Mouse (Mus musculus): ENCODE measurements at regions not wholly inside any gene's neighbourhood (a gene's known extent, or its start where the extent isn't known, plus 50 kb on each side); places are given as distances from the start of the nearest gene placed in this dataset.

- no peaks in the 10 kb centered on the region for H3K4me1 ChIP-seq (ENCODE audit: control insufficient read depth, insufficient read depth)
- H3K27me3 ChIP-seq (ENCODE audit: control insufficient read depth, insufficient read depth, low read length): no peaks in the 10 kb centered on the region
- no peak overlapping the region for H3K27ac ChIP-seq (ENCODE audit: low read depth)
- TF ChIP-seq CTCF (IDR thresholded peaks at IDR 0.05; ENCODE audit: low read depth) (no peak), EP300 (IDR thresholded peaks at IDR 0.05; ENCODE audit: low read depth) (no peak)
- no peak for ATAC-seq (ENCODE audit: insufficient read depth, low read depth)
- 69% methylated on average over 2 of the region's 2 CpGs for WGBS
- no peak overlapping the region for H3K4me3 ChIP-seq (ENCODE audit: low read depth, low read length)
- H3K9me3 ChIP-seq (replicated peaks; ENCODE audit: control insufficient read depth, low read length): no peaks in the 10 kb centered on the region
- no peaks in the 10 kb centered on the region for H3K36me3 ChIP-seq (replicated peaks; ENCODE audit: control insufficient read depth, insufficient read depth, low read length)
- no peak overlapping the region for H3K9ac ChIP-seq (replicated peaks; ENCODE audit: low read depth, low read length)
- no peak for DNase-seq (ENCODE audit: low spot score)
- H3K4me2 ChIP-seq (ENCODE audit: low read depth, low read length): no peak overlapping the region
Observed at GRCm38 (mm10) chr13:90799641-90800040, 105.5 kb downstream of the Atp6ap1l start.

- WGBS: 32% methylated on average over 6 of the region's 6 CpGs
- no peaks in the 10 kb centered on the region for H3K27me3 ChIP-seq (ENCODE audit: control insufficient read depth, insufficient read depth, low read length)
- ATAC-seq (ENCODE audit: insufficient read depth, low read depth) (no peak), DNase-seq (ENCODE audit: low spot score) (no peak)
- H3K4me1 ChIP-seq (ENCODE audit: control insufficient read depth, insufficient read depth): no peaks in the 10 kb centered on the region
- no peak overlapping the region for H3K4me2 ChIP-seq (ENCODE audit: low read depth, low read length)
- H3K9me3 ChIP-seq (replicated peaks; ENCODE audit: control insufficient read depth, low read length): no peaks in the 10 kb centered on the region
- no peaks in the 10 kb centered on the region for H3K36me3 ChIP-seq (replicated peaks; ENCODE audit: control insufficient read depth, insufficient read depth, low read length)
- no peak overlapping the region for H3K4me3 ChIP-seq (ENCODE audit: low read depth, low read length)
- TF ChIP-seq CTCF (IDR thresholded peaks at IDR 0.05; ENCODE audit: low read depth) (no peak), EP300 (IDR thresholded peaks at IDR 0.05; ENCODE audit: low read depth) (no peak)
- no peak overlapping the region for H3K9ac ChIP-seq (replicated peaks; ENCODE audit: low read depth, low read length)
- no peak overlapping the region for H3K27ac ChIP-seq (ENCODE audit: low read depth)
Observed at GRCm38 (mm10) chr13:90798791-90799542, 106.2 kb downstream of the Atp6ap1l start.

GRCm38 (mm10) chr13:90798381-90798780 lies 106.8 kb downstream of the Atp6ap1l start:
- no peak overlapping the region for H3K4me2 ChIP-seq (ENCODE audit: low read depth, low read length)
- H3K9me3 ChIP-seq (replicated peaks; ENCODE audit: control insufficient read depth, low read length): no peaks in the 10 kb centered on the region
- DNase-seq (ENCODE audit: low spot score) (no peak), ATAC-seq (ENCODE audit: insufficient read depth, low read depth) (no peak)
- H3K36me3 ChIP-seq (replicated peaks; ENCODE audit: control insufficient read depth, insufficient read depth, low read length): no peaks in the 10 kb centered on the region
- WGBS: 53% methylated on average over 2 of the region's 2 CpGs
- H3K9ac ChIP-seq (replicated peaks; ENCODE audit: low read depth, low read length): no peak overlapping the region
- H3K4me3 ChIP-seq (ENCODE audit: low read depth, low read length): no peak overlapping the region
- no peak for TF ChIP-seq CTCF (IDR thresholded peaks at IDR 0.05; ENCODE audit: low read depth)
- no peak for TF ChIP-seq EP300 (IDR thresholded peaks at IDR 0.05; ENCODE audit: low read depth)
- no peak overlapping the region for H3K27ac ChIP-seq (ENCODE audit: low read depth)
- H3K27me3 ChIP-seq (ENCODE audit: control insufficient read depth, insufficient read depth, low read length): no peaks in the 10 kb centered on the region
- H3K4me1 ChIP-seq (ENCODE audit: control insufficient read depth, insufficient read depth): no peaks in the 10 kb centered on the region

DNA sequence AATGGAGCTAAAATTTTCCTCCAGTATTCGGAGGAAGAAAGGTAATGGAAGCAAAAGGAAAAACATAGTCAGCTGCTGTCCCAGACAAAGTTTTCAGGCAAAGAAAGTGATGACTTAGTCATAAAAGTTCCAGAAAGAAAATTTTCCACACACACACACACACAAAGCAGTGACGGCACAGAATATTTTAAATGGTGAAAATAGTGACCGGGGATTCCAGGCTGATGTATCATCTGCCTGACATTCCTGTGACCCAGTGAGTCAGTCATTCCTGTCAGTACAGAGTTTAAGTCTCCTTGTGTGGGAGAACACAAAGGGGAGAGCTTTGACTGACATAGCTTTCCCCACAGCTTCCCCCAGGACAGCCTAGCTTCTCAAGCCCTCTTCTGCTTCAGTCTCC lies 107.9 kb downstream of the Atp6ap1l start:
- no peak for ATAC-seq (ENCODE audit: insufficient read depth, low read depth)
- no peak overlapping the region for H3K4me3 ChIP-seq (ENCODE audit: low read depth, low read length)
- no peak overlapping the region for H3K27ac ChIP-seq (ENCODE audit: low read depth)
- no peaks in the 10 kb centered on the region for H3K9me3 ChIP-seq (replicated peaks; ENCODE audit: control insufficient read depth, low read length)
- H3K9ac ChIP-seq (replicated peaks; ENCODE audit: low read depth, low read length): no peak overlapping the region
- no peaks in the 10 kb centered on the region for H3K27me3 ChIP-seq (ENCODE audit: control insufficient read depth, insufficient read depth, low read length)
- TF ChIP-seq EP300 (IDR thresholded peaks at IDR 0.05; ENCODE audit: low read depth): no peak
- no peak for TF ChIP-seq CTCF (IDR thresholded peaks at IDR 0.05; ENCODE audit: low read depth)
- H3K36me3 ChIP-seq (replicated peaks; ENCODE audit: control insufficient read depth, insufficient read depth, low read length): no peaks in the 10 kb centered on the region
- WGBS: 51% methylated on average over 3 of the region's 3 CpGs
- H3K4me1 ChIP-seq (ENCODE audit: control insufficient read depth, insufficient read depth): no peaks in the 10 kb centered on the region
- no peak for DNase-seq (ENCODE audit: low spot score)
- H3K4me2 ChIP-seq (ENCODE audit: low read depth, low read length): no peak overlapping the region

GRCm38 (mm10) chr13:90796809-90797208 lies 108.3 kb downstream of the Atp6ap1l start:
- Histone ChIP-seq H3K4me3 (ENCODE audit: low read depth, low read length) (no peak overlapping the region), H3K4me2 (ENCODE audit: low read depth, low read length) (no peak overlapping the region), H3K4me1 (ENCODE audit: control insufficient read depth, insufficient read depth) (no peaks in the 10 kb centered on the region), H3K9ac (replicated peaks; ENCODE audit: low read depth, low read length) (no peak overlapping the region), H3K27ac (ENCODE audit: low read depth) (no peak overlapping the region), H3K36me3 (replicated peaks; ENCODE audit: control insufficient read depth, insufficient read depth, low read length) (no peaks in the 10 kb centered on the region), H3K9me3 (replicated peaks; ENCODE audit: control insufficient read depth, low read length) (no peaks in the 10 kb centered on the region), H3K27me3 (ENCODE audit: control insufficient read depth, insufficient read depth, low read length) (no peaks in the 10 kb centered on the region)
- ATAC-seq (ENCODE audit: insufficient read depth, low read depth) (no peak), DNase-seq (ENCODE audit: low spot score) (no peak)
- 84% methylated on average over 4 of the region's 4 CpGs for WGBS
- TF ChIP-seq EP300 (IDR thresholded peaks at IDR 0.05; ENCODE audit: low read depth) (no peak), CTCF (IDR thresholded peaks at IDR 0.05; ENCODE audit: low read depth) (no peak)

- H3K27ac ChIP-seq (ENCODE audit: low read depth): no peak overlapping the region
- no peaks in the 10 kb centered on the region for H3K4me1 ChIP-seq (ENCODE audit: control insufficient read depth, insufficient read depth)
- TF ChIP-seq CTCF (IDR thresholded peaks at IDR 0.05; ENCODE audit: low read depth): no peak
- no peak for TF ChIP-seq EP300 (IDR thresholded peaks at IDR 0.05; ENCODE audit: low read depth)
- no peak overlapping the region for H3K4me2 ChIP-seq (ENCODE audit: low read depth, low read length)
- ATAC-seq (ENCODE audit: insufficient read depth, low read depth) (no peak), DNase-seq (ENCODE audit: low spot score) (no peak)
- no peaks in the 10 kb centered on the region for H3K27me3 ChIP-seq (ENCODE audit: control insufficient read depth, insufficient read depth, low read length)
- H3K4me3 ChIP-seq (ENCODE audit: low read depth, low read length): no peak overlapping the region
- 73% methylated on average over 1 of the region's 1 CpGs for WGBS
- H3K9me3 ChIP-seq (replicated peaks; ENCODE audit: control insufficient read depth, low read length): no peaks in the 10 kb centered on the region
- H3K9ac ChIP-seq (replicated peaks; ENCODE audit: low read depth, low read length): no peak overlapping the region
- no peaks in the 10 kb centered on the region for H3K36me3 ChIP-seq (replicated peaks; ENCODE audit: control insufficient read depth, insufficient read depth, low read length)
Observed at GRCm38 (mm10) chr13:90782435-90782834, 122.7 kb downstream of the Atp6ap1l start.

Measured in heart, postnatal 0 days (tissue).